Mouse (Mus musculus): ENCODE measurements around the gene Hmgb4.

- TF ChIP-seq TAL1 (IDR thresholded peaks at IDR 0.05; ENCODE audit: low read length) (no peak), GATA1 (IDR thresholded peaks at IDR 0.05; ENCODE audit: low read length) (no peak)
Measured at GRCm38 (mm10) chr4:128227377-128228316, 33.1 kb downstream of the Hmgb4 start.
